Mouse (Mus musculus): ENCODE data around the gene Cisd1. TPM values are rescaled to one million over a fixed set of nuclear protein-coding genes. Genes with fewer than 3 reads are reported as not detected.
A peak's percentile ranks its signal among the peaks of the same experiment; 100 is the strongest.

The Cisd1 gene
- polyA plus RNA-seq, 1 experiment from 2014 or later: 158 TPM

DNA sequence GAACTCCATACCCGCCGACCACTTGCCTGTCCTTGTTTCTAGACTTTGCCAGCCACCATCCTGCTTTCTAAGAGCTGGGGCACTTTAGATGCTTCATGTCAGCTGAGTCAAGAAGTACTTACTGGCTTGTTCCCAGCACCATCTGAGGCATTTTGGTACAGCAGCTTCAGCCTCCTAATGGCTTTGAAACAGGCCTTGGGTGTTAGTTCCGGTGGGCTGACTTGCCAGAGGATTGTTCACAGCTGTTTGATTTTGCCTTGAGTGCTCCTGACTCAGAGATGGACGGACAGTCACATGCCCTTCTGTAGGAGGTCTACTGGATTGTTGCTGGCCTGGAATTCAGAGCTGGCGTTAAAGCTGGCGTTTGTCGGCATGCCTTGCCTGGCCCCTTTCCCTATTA is 16.3 kb upstream of the Cisd1 start:
- Histone ChIP-seq H3K36me3 (ENCODE audit: control insufficient read depth, insufficient read depth, low read length) (no peaks in the 10 kb centered on the region), H3K27me3 (ENCODE audit: control insufficient read depth, insufficient read depth, low read length) (no peaks in the 10 kb centered on the region), H3K27ac (ENCODE audit: low read depth, low read length) (no peak overlapping the region), H3K4me3 (ENCODE audit: low read depth, low read length) (no peak overlapping the region), H3K9ac (ENCODE audit: low read depth, low read length) (no peak overlapping the region), H3K4me1 (ENCODE audit: control insufficient read depth, insufficient read depth, low read length) (no peaks in the 10 kb centered on the region), H3K4me2 (no peak overlapping the region), H3K9me3 (replicated peaks; ENCODE audit: control insufficient read depth, low read length) (no peaks in the 10 kb centered on the region)
- ATAC-seq (replicated peaks; ENCODE audit: insufficient number of reproducible peaks, low FRiP score, low TSS enrichment): no peak
- WGBS (ENCODE audit: insufficient replicate concordance): 62% methylated on average over 7 of the region's 7 CpGs

DNA sequence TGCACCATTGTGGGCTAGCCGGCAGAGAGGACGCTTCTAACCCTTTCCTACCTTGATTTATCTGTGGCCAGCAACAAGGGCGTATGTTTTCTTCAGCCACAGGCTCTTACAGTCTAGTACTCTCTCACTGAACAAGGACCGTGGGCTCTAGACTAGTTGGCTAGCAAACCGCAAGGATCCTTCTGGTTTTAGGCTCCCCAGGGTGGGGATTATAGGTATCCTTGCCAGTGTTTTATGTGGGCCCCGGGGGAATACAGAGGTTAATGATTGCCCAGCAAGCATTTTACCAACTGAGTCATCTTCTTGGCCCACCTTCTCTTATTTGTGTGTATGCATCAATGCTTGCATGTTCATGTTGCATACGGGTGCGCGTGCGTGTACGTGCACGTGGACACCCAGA is 10.2 kb upstream of the Cisd1 start:
- Histone ChIP-seq H3K27me3 (ENCODE audit: control insufficient read depth, insufficient read depth, low read length) (no peaks in the 10 kb centered on the region), H3K9me3 (replicated peaks; ENCODE audit: control insufficient read depth, low read length) (no peaks in the 10 kb centered on the region), H3K36me3 (ENCODE audit: control insufficient read depth, insufficient read depth, low read length) (no peaks in the 10 kb centered on the region), H3K9ac (ENCODE audit: low read depth, low read length) (no peak overlapping the region), H3K4me2 (no peak overlapping the region), H3K4me1 (ENCODE audit: control insufficient read depth, insufficient read depth, low read length) (no peaks in the 10 kb centered on the region), H3K27ac (ENCODE audit: low read depth, low read length) (no peak overlapping the region), H3K4me3 (ENCODE audit: low read depth, low read length) (no peak overlapping the region)
- no peak for ATAC-seq (replicated peaks; ENCODE audit: insufficient number of reproducible peaks, low FRiP score, low TSS enrichment)
- 90% methylated on average over 12 of the region's 12 CpGs for WGBS (ENCODE audit: insufficient replicate concordance)

DNA sequence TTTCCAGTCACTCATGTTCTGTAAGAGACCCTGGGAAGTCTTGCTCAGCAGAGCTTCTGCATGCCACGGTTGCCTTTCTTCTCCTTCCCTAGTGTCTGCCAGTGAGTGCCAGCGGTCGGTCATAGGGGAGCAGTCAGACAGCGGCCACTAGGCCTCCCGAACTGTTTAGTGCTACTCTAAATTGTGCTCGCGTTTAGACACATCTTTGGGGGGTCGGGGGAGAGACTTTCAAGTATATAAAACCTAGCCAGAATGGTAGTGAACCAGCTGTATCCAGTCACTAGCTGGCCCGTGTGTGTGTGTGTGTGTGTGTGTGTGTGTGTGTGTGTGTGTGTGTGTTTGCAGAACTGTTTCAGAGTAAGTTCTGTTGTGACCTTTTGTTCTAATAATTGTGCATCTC is 9.1 kb upstream of the Cisd1 start:
- Histone ChIP-seq H3K4me3 (ENCODE audit: low read depth, low read length) (no peak overlapping the region), H3K36me3 (ENCODE audit: control insufficient read depth, insufficient read depth, low read length) (no peaks in the 10 kb centered on the region), H3K27me3 (ENCODE audit: control insufficient read depth, insufficient read depth, low read length) (no peaks in the 10 kb centered on the region), H3K9ac (ENCODE audit: low read depth, low read length) (no peak overlapping the region), H3K27ac (ENCODE audit: low read depth, low read length) (no peak overlapping the region), H3K9me3 (replicated peaks; ENCODE audit: control insufficient read depth, low read length) (no peaks in the 10 kb centered on the region), H3K4me1 (ENCODE audit: control insufficient read depth, insufficient read depth, low read length) (no peaks in the 10 kb centered on the region), H3K4me2 (no peak overlapping the region)
- no peak for ATAC-seq (replicated peaks; ENCODE audit: insufficient number of reproducible peaks, low FRiP score, low TSS enrichment)
- 52% methylated on average over 9 of the region's 9 CpGs for WGBS (ENCODE audit: insufficient replicate concordance)

DNA sequence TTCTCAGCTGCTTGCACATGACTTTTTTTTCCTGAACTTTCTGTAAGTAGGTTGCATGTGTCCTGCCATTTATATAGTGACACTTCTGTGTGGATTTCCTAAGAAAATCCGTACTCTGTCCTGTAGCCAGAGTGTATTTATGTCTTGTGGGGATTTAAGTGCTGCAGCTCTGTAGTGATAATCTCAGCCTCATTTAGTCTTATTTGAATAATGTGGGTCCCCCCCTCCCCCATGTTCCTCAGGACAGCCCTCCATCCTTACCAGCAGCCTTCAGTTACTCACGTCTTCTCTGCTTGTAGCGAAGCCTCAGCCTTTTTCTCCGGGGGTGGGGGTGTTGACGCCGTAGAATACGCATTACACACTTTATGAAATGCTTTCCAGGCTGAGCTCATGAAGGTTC is 6.5 kb upstream of the Cisd1 start:
- Histone ChIP-seq H3K36me3 (ENCODE audit: control insufficient read depth, insufficient read depth, low read length) (no peaks in the 10 kb centered on the region), H3K27me3 (ENCODE audit: control insufficient read depth, insufficient read depth, low read length) (no peaks in the 10 kb centered on the region), H3K9me3 (replicated peaks; ENCODE audit: control insufficient read depth, low read length) (no peaks in the 10 kb centered on the region), H3K27ac (ENCODE audit: low read depth, low read length) (no peak overlapping the region), H3K9ac (ENCODE audit: low read depth, low read length) (no peak overlapping the region), H3K4me3 (ENCODE audit: low read depth, low read length) (no peak overlapping the region), H3K4me2 (no peak overlapping the region), H3K4me1 (ENCODE audit: control insufficient read depth, insufficient read depth, low read length) (no peaks in the 10 kb centered on the region)
- 90% methylated on average over 7 of the region's 7 CpGs for WGBS (ENCODE audit: insufficient replicate concordance)
- ATAC-seq (replicated peaks; ENCODE audit: insufficient number of reproducible peaks, low FRiP score, low TSS enrichment): no peak

- ATAC-seq (replicated peaks; ENCODE audit: insufficient number of reproducible peaks, low FRiP score, low TSS enrichment): no peak
- H3K27ac ChIP-seq (ENCODE audit: low read depth, low read length): no peak overlapping the region
- no peak overlapping the region for H3K4me3 ChIP-seq (ENCODE audit: low read depth, low read length)
- H3K36me3 ChIP-seq (ENCODE audit: control insufficient read depth, insufficient read depth, low read length): no peaks in the 10 kb centered on the region
- no peak overlapping the region; the same call in 1 of the 2 replicates for H3K4me2 ChIP-seq
- 85% methylated on average over 1 of the region's 1 CpGs for WGBS (ENCODE audit: insufficient replicate concordance)
- peaks cover 4% of the 10 kb centered on the region for H3K4me1 ChIP-seq (ENCODE audit: control insufficient read depth, insufficient read depth, low read length)
- no peak overlapping the region for H3K9ac ChIP-seq (ENCODE audit: low read depth, low read length)
- no peaks in the 10 kb centered on the region for H3K9me3 ChIP-seq (replicated peaks; ENCODE audit: control insufficient read depth, low read length)
- H3K27me3 ChIP-seq (ENCODE audit: control insufficient read depth, insufficient read depth, low read length): no peaks in the 10 kb centered on the region
Measured at GRCm38 (mm10) chr10:71349290-71349689, 4.5 kb upstream of the Cisd1 start.

GRCm38 (mm10) chr10:71348637-71349280 is 4.0 kb upstream of the Cisd1 start:
- ATAC-seq (replicated peaks; ENCODE audit: insufficient number of reproducible peaks, low FRiP score, low TSS enrichment): no peak
- Histone ChIP-seq H3K9me3 (replicated peaks; ENCODE audit: control insufficient read depth, low read length) (no peaks in the 10 kb centered on the region), H3K4me3 (ENCODE audit: low read depth, low read length) (peak overlapping the region; percentile 84), H3K27me3 (ENCODE audit: control insufficient read depth, insufficient read depth, low read length) (no peaks in the 10 kb centered on the region), H3K9ac (ENCODE audit: low read depth, low read length) (peak overlapping the region; percentile 86), H3K36me3 (ENCODE audit: control insufficient read depth, insufficient read depth, low read length) (no peaks in the 10 kb centered on the region), H3K4me2 (peak overlapping the region; percentile 94), H3K4me1 (ENCODE audit: control insufficient read depth, insufficient read depth, low read length) (peaks cover 7% of the 10 kb centered on the region), H3K27ac (ENCODE audit: low read depth, low read length) (peak overlapping the region; percentile 80; the same call in 1 of the 2 replicates)
- WGBS (ENCODE audit: insufficient replicate concordance): 26% methylated on average over 16 of the region's 16 CpGs

DNA sequence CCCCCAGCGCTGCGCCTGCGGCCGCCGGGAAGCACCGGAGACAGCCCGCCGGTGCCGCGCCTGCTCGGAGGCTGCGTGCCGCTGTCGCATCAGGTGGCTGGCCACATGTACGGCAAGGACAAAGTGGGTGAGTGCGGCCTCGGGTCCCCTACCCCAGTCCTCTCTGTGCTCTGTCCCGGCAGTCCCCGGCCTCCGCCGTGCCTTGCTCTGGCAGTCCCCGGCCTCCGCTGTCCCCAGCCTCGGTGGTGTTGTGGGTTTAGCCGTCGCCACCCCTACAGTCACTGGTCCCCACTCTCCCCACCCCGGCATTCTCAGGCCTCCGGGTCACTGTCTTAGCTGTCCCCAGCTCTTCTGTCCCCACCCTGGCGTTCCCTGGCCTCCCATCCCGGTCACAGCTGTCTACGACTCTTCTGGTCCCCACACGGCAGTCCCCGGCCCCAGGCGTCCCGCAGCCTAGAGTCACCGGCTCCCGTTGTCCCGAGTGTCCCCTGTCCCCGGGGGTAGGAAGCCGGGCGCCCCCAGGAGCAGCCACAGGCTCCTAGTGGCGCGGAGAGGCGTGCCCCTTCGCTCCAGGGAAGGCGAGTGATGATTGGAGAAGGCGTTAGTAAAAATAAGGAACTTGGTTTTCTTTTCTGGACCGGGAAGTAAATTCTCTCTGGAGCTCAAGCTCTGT is 3.3 kb upstream of the Cisd1 start:
- ATAC-seq (replicated peaks; ENCODE audit: insufficient number of reproducible peaks, low FRiP score, low TSS enrichment): peak; percentile 23; the same call in 1 of the 2 replicates
- Histone ChIP-seq H3K9ac (ENCODE audit: low read depth, low read length) (peak overlapping the region; percentile 86), H3K4me1 (ENCODE audit: control insufficient read depth, insufficient read depth, low read length) (peaks cover 9% of the 10 kb centered on the region), H3K4me2 (peak overlapping the region; percentile 94), H3K36me3 (ENCODE audit: control insufficient read depth, insufficient read depth, low read length) (no peaks in the 10 kb centered on the region), H3K27me3 (ENCODE audit: control insufficient read depth, insufficient read depth, low read length) (no peaks in the 10 kb centered on the region), H3K9me3 (replicated peaks; ENCODE audit: control insufficient read depth, low read length) (no peaks in the 10 kb centered on the region), H3K27ac (ENCODE audit: low read depth, low read length) (peak overlapping the region; percentile 80), H3K4me3 (ENCODE audit: low read depth, low read length) (peak overlapping the region; percentile 84)
- under 1% methylated on average over 48 of the region's 48 CpGs for WGBS (ENCODE audit: insufficient replicate concordance)

DNA sequence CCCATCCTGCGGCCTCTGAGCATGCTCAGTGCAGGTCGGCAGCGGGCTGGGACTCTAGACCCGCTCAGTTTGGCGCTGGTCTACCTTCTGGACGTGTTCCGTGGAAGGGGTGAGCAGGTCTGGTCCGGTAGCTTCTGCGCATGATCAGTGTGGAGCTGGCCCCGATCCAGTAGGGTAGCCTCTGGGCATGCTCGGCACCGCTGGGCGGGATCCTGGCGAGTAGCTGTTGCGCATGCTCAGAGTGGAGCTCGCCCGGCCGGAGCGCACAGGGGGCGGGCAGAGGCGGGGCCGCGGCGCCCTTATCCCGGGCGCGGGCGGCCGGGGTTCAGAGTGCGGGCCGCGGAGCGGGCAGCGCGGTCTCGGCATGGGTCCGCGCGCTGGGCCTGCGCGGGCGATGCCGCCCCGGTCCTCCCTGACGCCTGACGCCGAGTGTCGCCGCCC is 2.8 kb upstream of the Cisd1 start, which contains the start of gene Ipmk:
Gene Ipmk, plus strand, starts transcription at position 255 of the 441 bp plus-strand sequence.
- Histone ChIP-seq H3K4me3 (ENCODE audit: low read depth, low read length) (peak within 1 kb of the TSS; percentile 84), H3K27ac (ENCODE audit: low read depth, low read length) (peak within 1 kb of the TSS; percentile 80), H3K9me3 (replicated peaks; ENCODE audit: control insufficient read depth, low read length) (no peaks in the 10 kb centered on the region), H3K4me2 (peak within 1 kb of the TSS; percentile 94), H3K27me3 (ENCODE audit: control insufficient read depth, insufficient read depth, low read length) (no peaks in the 10 kb centered on the region), H3K4me1 (ENCODE audit: control insufficient read depth, insufficient read depth, low read length) (peaks cover 9% of the 10 kb centered on the region), H3K9ac (ENCODE audit: low read depth, low read length) (peak within 1 kb of the TSS; percentile 86), H3K36me3 (ENCODE audit: control insufficient read depth, insufficient read depth, low read length) (no peaks in the 10 kb centered on the region)
- WGBS (ENCODE audit: insufficient replicate concordance): under 1% methylated on average over 49 of the region's 49 CpGs
- ATAC-seq (replicated peaks; ENCODE audit: insufficient number of reproducible peaks, low FRiP score, low TSS enrichment): peak; percentile 92
